Mouse (Mus musculus): ENCODE measurements around the gene Etnk1. TPM values are rescaled to one million over a fixed set of nuclear protein-coding genes. Genes with fewer than 3 reads are reported as not detected.
A peak's percentile ranks its signal among the peaks of the same experiment; 100 is the strongest.

The Etnk1 gene
- polyA plus RNA-seq, 1 experiment from 2014 or later, result 11.1 TPM

- no peak overlapping the region for H3K27ac ChIP-seq (ENCODE audit: low read length)
- no peak for DNase-seq (ENCODE audit: low spot score)
- no peaks in the 10 kb centered on the region for H3K4me1 ChIP-seq (ENCODE audit: insufficient read depth, low read depth, low read length)
- no peak overlapping the region for H3K4me2 ChIP-seq (replicated peaks; ENCODE audit: low read depth, low read length)
- no peaks in the 10 kb centered on the region for H3K9me3 ChIP-seq (ENCODE audit: low read length)
- H3K4me3 ChIP-seq (ENCODE audit: low read depth, low read length), result no peak overlapping the region
- H3K27me3 ChIP-seq (replicated peaks; ENCODE audit: insufficient read depth, low read length), result no peaks in the 10 kb centered on the region
- H3K9ac ChIP-seq (replicated peaks; ENCODE audit: low read depth), result no peak overlapping the region
- WGBS, result 76% methylated on average over 15 of the region's 15 CpGs
- H3K36me3 ChIP-seq (ENCODE audit: insufficient read depth, low read length), result no peaks in the 10 kb centered on the region
- no peak for TF ChIP-seq CTCF (IDR thresholded peaks at IDR 0.05)
- TF ChIP-seq EP300 (IDR thresholded peaks at IDR 0.05), result no peak
- no peak for ATAC-seq
These were observed 2.8 kb upstream of the Etnk1 start for GRCm38 (mm10) chr6:143163956-143164905.

- Histone ChIP-seq H3K4me1 (ENCODE audit: insufficient read depth, low read depth, low read length) (no peaks in the 10 kb centered on the region), H3K9ac (replicated peaks; ENCODE audit: low read depth) (no peak overlapping the region)
These were observed 2.1 kb upstream of the Etnk1 start for GRCm38 (mm10) chr6:143164906-143165255.

GRCm38 (mm10) chr6:143165404-143166257 lies 1.4 kb upstream of the Etnk1 start:
- WGBS, result 62% methylated on average over 15 of the region's 15 CpGs
- Histone ChIP-seq H3K27ac (ENCODE audit: low read length) (no peak overlapping the region), H3K9me3 (ENCODE audit: low read length) (no peaks in the 10 kb centered on the region), H3K9ac (replicated peaks; ENCODE audit: low read depth) (no peak overlapping the region), H3K4me1 (ENCODE audit: insufficient read depth, low read depth, low read length) (no peaks in the 10 kb centered on the region), H3K27me3 (replicated peaks; ENCODE audit: insufficient read depth, low read length) (no peaks in the 10 kb centered on the region), H3K4me2 (replicated peaks; ENCODE audit: low read depth, low read length) (peak overlapping the region; percentile 89), H3K4me3 (ENCODE audit: low read depth, low read length) (no peak overlapping the region), H3K36me3 (ENCODE audit: insufficient read depth, low read length) (no peaks in the 10 kb centered on the region)
- TF ChIP-seq CTCF (IDR thresholded peaks at IDR 0.05) (no peak), EP300 (IDR thresholded peaks at IDR 0.05) (no peak)
- DNase-seq (ENCODE audit: low spot score) (no peak), ATAC-seq (no peak)

More at GRCm38 (mm10) chr6:143164906-143165255, 2.1 kb upstream of the Etnk1 start:
- Histone ChIP-seq H3K9me3 (ENCODE audit: low read length) (no peaks in the 10 kb centered on the region), H3K27ac (ENCODE audit: low read length) (no peak overlapping the region), H3K36me3 (ENCODE audit: insufficient read depth, low read length) (no peaks in the 10 kb centered on the region), H3K4me2 (replicated peaks; ENCODE audit: low read depth, low read length) (no peak overlapping the region), H3K27me3 (replicated peaks; ENCODE audit: insufficient read depth, low read length) (no peaks in the 10 kb centered on the region), H3K4me3 (ENCODE audit: low read depth, low read length) (no peak overlapping the region)
- 78% methylated on average over 8 of the region's 8 CpGs for WGBS
- TF ChIP-seq CTCF (IDR thresholded peaks at IDR 0.05), result no peak
- TF ChIP-seq EP300 (IDR thresholded peaks at IDR 0.05), result no peak
- no peak for ATAC-seq
- DNase-seq (ENCODE audit: low spot score), result no peak

DNA sequence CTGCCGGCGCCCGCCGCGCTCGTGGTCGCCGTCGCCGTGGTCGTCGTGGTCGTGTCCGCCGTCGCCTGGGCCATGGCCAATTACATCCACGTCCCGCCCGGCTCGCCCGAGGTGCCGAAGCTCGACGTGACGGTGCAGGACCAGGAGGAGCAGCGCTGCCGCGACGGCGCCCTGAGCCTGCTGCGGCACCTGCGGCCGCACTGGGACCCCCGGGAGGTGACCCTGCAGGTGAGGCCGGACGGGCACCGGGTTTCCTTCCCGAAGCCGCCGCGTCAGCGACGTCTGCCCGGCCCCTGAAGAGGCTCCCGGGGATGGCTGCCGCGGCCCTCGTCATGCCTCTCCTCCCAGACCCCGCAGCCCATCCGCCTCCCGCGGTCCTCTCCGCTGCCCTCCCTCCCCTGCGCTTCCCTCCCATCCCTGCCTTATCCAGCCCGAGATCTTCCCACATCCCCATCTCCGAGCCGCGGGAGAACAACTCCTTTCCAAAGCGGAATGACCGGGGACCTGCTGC lies 443 bp downstream of the Etnk1 start:
- peak overlapping the region; percentile 92 for H3K27ac ChIP-seq (ENCODE audit: low read length)
- TF ChIP-seq EP300 (IDR thresholded peaks at IDR 0.05) (no peak), CTCF (IDR thresholded peaks at IDR 0.05) (no peak)
- peak overlapping the region; percentile 63 for H3K9ac ChIP-seq (replicated peaks; ENCODE audit: low read depth)
- peak; percentile 43 for ATAC-seq
- H3K36me3 ChIP-seq (ENCODE audit: insufficient read depth, low read length), result no peaks in the 10 kb centered on the region
- peak; percentile 64 for DNase-seq (ENCODE audit: low spot score)
- no peaks in the 10 kb centered on the region for H3K27me3 ChIP-seq (replicated peaks; ENCODE audit: insufficient read depth, low read length)
- H3K4me3 ChIP-seq (ENCODE audit: low read depth, low read length), result peak overlapping the region; percentile 74
- H3K9me3 ChIP-seq (ENCODE audit: low read length), result no peaks in the 10 kb centered on the region
- H3K4me2 ChIP-seq (replicated peaks; ENCODE audit: low read depth, low read length), result peak overlapping the region; percentile 89
- WGBS, result 0% methylated on average over 52 of the region's 60 CpGs
- H3K4me1 ChIP-seq (ENCODE audit: insufficient read depth, low read depth, low read length), result no peaks in the 10 kb centered on the region

GRCm38 (mm10) chr6:143167981-143168674 lies 1.1 kb downstream of the Etnk1 start:
- H3K27me3 ChIP-seq (replicated peaks; ENCODE audit: insufficient read depth, low read length), result no peaks in the 10 kb centered on the region
- no peak for ATAC-seq
- H3K4me1 ChIP-seq (ENCODE audit: insufficient read depth, low read depth, low read length), result no peaks in the 10 kb centered on the region
- peak overlapping the region; percentile 89 for H3K4me2 ChIP-seq (replicated peaks; ENCODE audit: low read depth, low read length)
- no peak for DNase-seq (ENCODE audit: low spot score)
- no peaks in the 10 kb centered on the region for H3K9me3 ChIP-seq (ENCODE audit: low read length)
- peak overlapping the region; percentile 63; the same call in 1 of the 2 replicates for H3K9ac ChIP-seq (replicated peaks; ENCODE audit: low read depth)
- 22% methylated on average over 6 of the region's 6 CpGs for WGBS
- H3K4me3 ChIP-seq (ENCODE audit: low read depth, low read length), result peak overlapping the region; percentile 74
- no peaks in the 10 kb centered on the region for H3K36me3 ChIP-seq (ENCODE audit: insufficient read depth, low read length)
- TF ChIP-seq EP300 (IDR thresholded peaks at IDR 0.05) (no peak), CTCF (IDR thresholded peaks at IDR 0.05) (no peak)
- H3K27ac ChIP-seq (ENCODE audit: low read length), result peak overlapping the region; percentile 92
